Mouse (Mus musculus): ENCODE measurements around the gene Lhx2.

DNA sequence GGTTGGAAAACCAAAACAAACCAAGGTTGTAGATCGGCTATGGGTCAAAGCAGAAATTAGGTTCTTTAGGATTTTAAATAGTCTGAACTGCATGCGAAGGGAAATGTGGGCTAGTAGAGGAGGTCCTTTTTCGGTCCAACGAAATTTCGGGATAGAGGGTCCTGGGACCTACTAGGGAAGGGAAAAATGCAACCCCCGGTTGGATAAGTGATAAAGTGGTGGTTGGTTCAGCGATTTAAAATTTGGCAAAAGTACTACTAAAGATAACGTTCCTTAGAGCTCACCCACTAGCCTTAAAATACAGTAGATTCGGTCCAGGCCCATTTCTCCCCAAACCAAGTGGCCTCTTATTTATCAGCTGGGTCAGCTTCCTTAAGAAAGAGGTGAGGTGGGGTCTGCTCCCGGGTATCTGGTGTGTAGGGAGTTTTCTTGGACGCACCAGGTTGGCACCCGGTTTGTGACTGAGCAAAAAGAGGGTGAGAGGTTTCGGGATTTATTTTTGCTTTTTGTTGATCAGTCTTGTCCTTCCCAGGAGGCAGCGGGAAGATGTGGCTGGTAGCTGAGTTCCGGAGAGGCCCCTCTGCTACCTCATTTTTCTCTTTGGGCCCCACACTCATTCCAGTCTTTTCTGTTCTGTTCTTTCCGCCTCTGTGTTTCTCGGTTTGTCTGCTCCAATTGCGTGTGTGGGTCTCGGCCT, 16.8 kb downstream of the Lhx2 start:
- no peak for TF ChIP-seq CTCF (conservative IDR thresholded peaks at IDR 0.05; ENCODE audit: insufficient read depth, insufficient read length, low read depth, low read length)
- no peak for TF ChIP-seq POLR2A (IDR thresholded peaks at IDR 0.05; ENCODE audit: low read depth, low read length)
